Mouse (Mus musculus) layer of hippocampus, adult 11-12 months (tissue): ENCODE data around the gene Tnfrsf8.

Source experiments
- DNase-seq: peaks from one replicate; pipeline ENCODE4 v3.0.0; 2022; ENCODE audit warnings: low spot score

Tnfrsf8 gene

GRCm38 (mm10) chr4:145231732-145232131 is 83.2 kb downstream of the Tnfrsf8 start:
- DNase-seq, result peak; percentile 39

- DNase-seq, result no peak
Observed at GRCm38 (mm10) chr4:145230647-145231046, 84.3 kb downstream of the Tnfrsf8 start.

GRCm38 (mm10) chr4:145229524-145230163 is 85.3 kb downstream of the Tnfrsf8 start:
- DNase-seq, result no peak

- DNase-seq, result no peak
Observed at GRCm38 (mm10) chr4:145229051-145229450, 85.9 kb downstream of the Tnfrsf8 start.

- no peak for DNase-seq
Observed at GRCm38 (mm10) chr4:145224613-145225012, 90.4 kb downstream of the Tnfrsf8 start.

GRCm38 (mm10) chr4:145222064-145222463 is 92.9 kb downstream of the Tnfrsf8 start:
- no peak for DNase-seq

- DNase-seq, result no peak
Observed at GRCm38 (mm10) chr4:145221379-145221778, 93.6 kb downstream of the Tnfrsf8 start.

GRCm38 (mm10) chr4:145220001-145220400 is 95.0 kb downstream of the Tnfrsf8 start:
- no peak for DNase-seq

- DNase-seq, result peak; percentile 32
Observed at GRCm38 (mm10) chr4:145219240-145219985, 95.6 kb downstream of the Tnfrsf8 start.

GRCm38 (mm10) chr4:145217837-145218236 is 97.1 kb downstream of the Tnfrsf8 start:
- no peak for DNase-seq
